Mouse (Mus musculus) bone marrow, adult 2 months (tissue): ENCODE data around the gene Miip.

ENCODE experiments used
- CTCF ChIP-seq: fragments of 200-500 bp; IDR thresholded peaks from 2 replicates; pipeline ENCODE4 v1.5.1; 2011; ENCODE audit warnings: low read length, control low read depth; ENCODE audit not compliant: control insufficient read depth, insufficient read depth
- POLR2A ChIP-seq: fragments of 200-500 bp; IDR thresholded peaks from 2 replicates; pipeline ENCODE4 v1.6.1; 2011; ENCODE audit warnings: low read depth, mild to moderate bottlenecking, control low read depth, low read length, borderline replicate concordance; ENCODE audit not compliant: control insufficient read depth

DNA sequence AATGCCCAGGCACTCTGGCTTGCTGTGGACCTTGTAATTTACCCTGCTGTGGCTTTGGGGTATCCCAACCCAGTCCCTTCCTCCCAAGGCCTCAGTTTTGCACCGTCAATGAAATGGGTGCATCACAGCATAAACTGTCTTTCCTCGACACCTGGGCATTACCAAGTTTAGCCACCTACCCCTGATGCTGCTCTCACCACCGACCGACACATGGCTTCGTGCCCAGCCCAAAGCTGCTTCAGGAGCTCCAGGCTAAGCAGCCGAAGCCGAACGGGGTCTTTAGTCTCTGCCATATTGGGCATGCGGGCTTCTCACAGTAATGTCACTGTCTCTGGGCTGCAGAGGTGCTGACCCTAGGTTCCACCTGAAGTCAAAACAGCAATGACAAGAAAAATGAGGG is 2.6 kb downstream of the Miip start:
- TF ChIP-seq CTCF = no peak
- no peak for TF ChIP-seq POLR2A
